Mouse (Mus musculus) forebrain, embryonic 16.5 days (tissue): ENCODE measurements around the gene Phf14. TPM values are rescaled to one million over a fixed set of nuclear protein-coding genes. Genes with fewer than 3 reads are reported as not detected.

Experiments used
- ATAC-seq: fragments of 200-750 bp; cut with Nextera tagmentation; 2 replicates; pipeline ENCODE4 v1.8.0; 2017; ENCODE audit warnings: mild to moderate bottlenecking, moderate library complexity
- H3K27ac ChIP-seq: fragments of 300-500 bp; sonication (generic); 2 replicates; pipeline ENCODE4 v1.5.1; 2014; ENCODE audit warnings: low read length, control low read depth
- H3K27me3 ChIP-seq: fragments of 300-500 bp; sonication (generic); replicated peaks from 2 replicates; pipeline ENCODE4 v1.6.1; 2014; ENCODE audit warnings: low read length; ENCODE audit not compliant: control insufficient read depth, insufficient read depth
- H3K36me3 ChIP-seq: fragments of 300-500 bp; sonication (generic); 2 replicates; pipeline ENCODE4 v1.6.1; 2014; ENCODE audit not compliant: control insufficient read depth, insufficient read depth
- H3K4me1 ChIP-seq: fragments of 300-500 bp; sonication (generic); replicated peaks from 2 replicates; pipeline ENCODE4 v1.6.1; 2014; ENCODE audit warnings: low read length; ENCODE audit not compliant: control insufficient read depth, insufficient read depth
- H3K4me2 ChIP-seq: fragments of 300-500 bp; sonication (generic); 2 replicates; pipeline ENCODE4 v1.6.1; 2014; ENCODE audit warnings: mild to moderate bottlenecking, low read length, control low read depth
- H3K4me3 ChIP-seq: fragments of 300-500 bp; sonication (generic); replicated peaks from 2 replicates; pipeline ENCODE4 v1.5.1; 2014; ENCODE audit warnings: mild to moderate bottlenecking, low read length, control low read depth
- H3K9ac ChIP-seq: fragments of 300-500 bp; sonication (generic); replicated peaks from 2 replicates; pipeline ENCODE4 v1.6.1; 2014; ENCODE audit warnings: low read depth, low read length, control low read depth
- H3K9me3 ChIP-seq: fragments of 300-500 bp; sonication (generic); 2 replicates; pipeline ENCODE4 v1.6.1; 2016; ENCODE audit warnings: low read length; ENCODE audit not compliant: control insufficient read depth
- WGBS: fragments of 180-500 bp; shearing (Covaris S2); extraction: QIAGEN DNeasy Blood & Tissue Kit; methylation state at CpG from one replicate; pipeline ENCODE4 v1.1.7; 2014; 5-methylcytosine and 5-hydroxymethylcytosine counted together
- polyA plus RNA-seq: library from polyadenylated mRNA; unstranded; fragments of >200 nt; fragmentation: Nextera tagmentation; extraction: Ambion mirVana; gene quantifications from 2 replicates; pipeline ENCODE4 v1.2.1, GENCODE M21; 2015

The Phf14 gene
- polyA plus RNA-seq, 1 experiment from 2014 or later = 78.4 TPM

DNA sequence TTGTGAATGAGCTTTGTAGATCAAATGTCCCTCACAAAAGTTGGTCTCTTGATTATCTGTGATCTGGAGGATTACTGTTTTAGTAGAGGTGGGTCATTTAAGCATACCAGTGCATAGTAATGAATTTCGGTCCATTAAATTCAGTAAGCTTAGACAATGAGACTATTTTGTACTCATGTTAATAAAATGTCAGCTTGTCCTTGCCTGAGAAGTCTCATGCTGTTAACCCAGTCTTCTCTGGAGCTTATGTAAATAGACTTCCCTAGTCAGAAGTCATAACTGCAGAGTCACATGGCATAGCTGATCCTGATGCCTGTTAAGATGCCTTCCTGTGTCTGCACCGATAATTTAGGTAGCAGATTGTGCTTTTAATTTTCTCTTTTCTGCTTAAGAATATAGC is 106.4 kb downstream of the Phf14 start:
- H3K27ac ChIP-seq = no peak overlapping the region
- no peaks in the 10 kb centered on the region for H3K36me3 ChIP-seq
- no peak for ATAC-seq
- H3K9me3 ChIP-seq = no peaks in the 10 kb centered on the region
- no peak overlapping the region for H3K4me3 ChIP-seq
- no peaks in the 10 kb centered on the region for H3K4me1 ChIP-seq
- WGBS = 9% methylated on average over 2 of the region's 2 CpGs
- no peaks in the 10 kb centered on the region for H3K27me3 ChIP-seq
- H3K9ac ChIP-seq = no peak overlapping the region
- no peak overlapping the region for H3K4me2 ChIP-seq

DNA sequence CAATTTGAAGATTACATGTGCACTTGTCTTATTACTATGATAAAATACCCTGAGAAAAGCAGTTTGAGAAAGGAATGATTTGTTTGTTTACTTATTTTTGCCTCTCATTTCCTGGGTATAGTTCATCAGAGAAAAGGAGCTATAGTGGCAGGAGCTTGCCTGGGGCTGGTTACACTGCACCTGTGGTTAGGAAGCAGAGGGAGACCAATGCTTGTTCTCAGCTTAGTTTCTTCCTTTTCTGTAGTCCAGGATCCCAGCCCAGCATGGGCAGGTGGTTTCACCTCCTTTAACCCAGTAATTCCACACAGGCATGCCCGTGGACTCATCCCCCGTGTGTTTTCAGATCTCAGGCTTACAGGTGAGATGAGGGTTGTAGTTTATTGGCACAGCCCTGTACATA is 107.1 kb downstream of the Phf14 start:
- Histone ChIP-seq H3K36me3 (no peaks in the 10 kb centered on the region), H3K27ac (no peak overlapping the region), H3K4me1 (no peaks in the 10 kb centered on the region), H3K9me3 (no peaks in the 10 kb centered on the region), H3K4me2 (no peak overlapping the region), H3K27me3 (no peaks in the 10 kb centered on the region), H3K4me3 (no peak overlapping the region), H3K9ac (no peak overlapping the region)
- 88% methylated on average over 2 of the region's 2 CpGs for WGBS
- ATAC-seq = no peak

DNA sequence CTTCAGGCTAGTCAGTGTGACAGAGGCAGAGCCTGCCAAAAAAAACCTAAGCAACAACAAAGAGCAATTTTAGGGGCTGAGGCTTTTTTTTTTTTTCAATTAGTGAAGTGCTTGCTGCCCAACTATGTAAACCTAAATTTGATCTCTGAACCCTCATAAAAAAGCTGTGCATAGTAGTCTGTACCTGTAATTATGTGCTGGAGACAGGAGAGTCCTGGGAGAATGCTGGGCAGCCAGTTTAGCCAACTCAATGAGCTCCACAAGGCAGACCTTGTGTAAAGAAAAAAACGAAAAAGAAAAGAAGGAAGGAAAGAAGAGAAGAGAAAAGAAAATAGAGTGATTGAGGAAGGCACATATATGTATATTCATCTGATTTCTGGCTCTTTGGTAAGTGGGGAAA is 112.1 kb downstream of the Phf14 start:
- H3K27me3 ChIP-seq = no peaks in the 10 kb centered on the region
- ATAC-seq = no peak
- 67% methylated on average over 1 of the region's 1 CpGs for WGBS

DNA sequence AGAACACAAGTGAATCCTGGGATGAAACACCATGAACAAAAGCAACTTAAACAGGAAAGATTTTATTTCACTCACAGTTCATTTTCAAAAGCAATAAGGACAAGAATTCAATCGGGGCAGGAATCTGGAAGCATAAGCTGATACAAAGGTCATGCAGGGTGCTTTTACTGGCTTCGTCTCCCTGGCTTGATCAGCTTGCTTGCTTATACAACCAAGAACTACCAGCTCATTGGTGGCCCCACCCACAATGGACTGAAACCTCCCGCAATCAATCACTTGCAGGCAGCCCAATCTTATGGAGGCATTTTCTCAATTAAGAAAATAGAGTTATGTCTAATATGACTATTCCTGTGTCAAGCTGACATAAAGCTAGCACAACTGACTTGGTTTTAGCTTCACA is 112.5 kb downstream of the Phf14 start:
- H3K9me3 ChIP-seq = no peaks in the 10 kb centered on the region
- H3K4me2 ChIP-seq = no peak overlapping the region
- H3K27ac ChIP-seq = no peak overlapping the region
- no peak overlapping the region for H3K4me3 ChIP-seq
- peaks cover 2% of the 10 kb centered on the region; the same call in 1 of the 2 replicates for H3K36me3 ChIP-seq
- H3K27me3 ChIP-seq = no peaks in the 10 kb centered on the region
- 86% methylated on average over 3 of the region's 3 CpGs for WGBS
- no peak overlapping the region for H3K9ac ChIP-seq
- ATAC-seq = no peak
- no peaks in the 10 kb centered on the region for H3K4me1 ChIP-seq

More for the DNA sequence above, 112.1 kb downstream of the Phf14 start:
- no peak overlapping the region for H3K27ac ChIP-seq
- H3K4me3 ChIP-seq = no peak overlapping the region
- no peak overlapping the region for H3K4me2 ChIP-seq
- no peaks in the 10 kb centered on the region for H3K4me1 ChIP-seq
- H3K9me3 ChIP-seq = no peaks in the 10 kb centered on the region
- H3K9ac ChIP-seq = no peak overlapping the region
- H3K36me3 ChIP-seq = peaks cover 2% of the 10 kb centered on the region; the same call in 1 of the 2 replicates

DNA sequence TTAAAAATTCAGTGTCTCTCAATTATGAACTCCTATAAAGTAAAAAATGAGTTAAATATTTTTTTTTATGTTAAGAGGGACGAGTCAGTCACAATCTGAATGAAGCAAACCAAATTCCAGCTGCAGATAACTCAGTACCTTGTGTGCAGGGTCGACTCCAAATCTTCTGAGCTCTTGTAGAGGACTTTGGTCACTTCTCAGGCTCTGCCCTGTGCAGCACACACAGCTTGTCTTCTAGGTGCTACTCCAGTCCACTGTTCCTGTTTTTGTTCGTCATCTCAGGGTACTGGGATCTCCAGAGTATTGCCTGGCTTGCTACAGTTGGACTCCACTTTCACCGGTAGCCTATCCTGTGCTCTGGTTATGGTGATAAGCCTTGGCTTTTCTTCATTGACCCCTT is 113.1 kb downstream of the Phf14 start:
- Histone ChIP-seq H3K36me3 (peaks cover 2% of the 10 kb centered on the region; the same call in 1 of the 2 replicates), H3K9ac (no peak overlapping the region), H3K4me1 (no peaks in the 10 kb centered on the region), H3K9me3 (no peaks in the 10 kb centered on the region), H3K4me3 (no peak overlapping the region), H3K4me2 (no peak overlapping the region), H3K27me3 (no peaks in the 10 kb centered on the region), H3K27ac (no peak overlapping the region)
- 94% methylated on average over 4 of the region's 4 CpGs for WGBS
- no peak for ATAC-seq

DNA sequence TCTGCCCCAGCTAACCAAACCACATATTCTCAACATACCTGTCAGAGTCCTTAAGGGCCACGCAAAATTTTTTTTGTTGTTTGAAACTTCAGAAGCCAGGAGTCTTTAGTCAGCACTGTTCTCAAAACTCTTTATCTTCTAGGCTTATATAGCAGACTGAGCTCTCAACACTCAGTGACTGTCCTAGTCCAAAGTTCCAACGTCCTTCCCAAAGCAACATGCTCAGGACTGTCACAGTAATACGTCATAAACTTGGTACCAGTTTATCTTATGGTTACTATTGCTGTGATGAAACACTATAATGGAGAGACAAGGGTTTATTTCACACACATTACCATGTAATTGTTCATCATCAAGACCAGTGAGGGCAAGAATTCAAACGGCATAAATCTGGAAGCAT is 113.9 kb downstream of the Phf14 start:
- H3K9me3 ChIP-seq = no peaks in the 10 kb centered on the region
- ATAC-seq = no peak
- no peak overlapping the region for H3K27ac ChIP-seq
- no peaks in the 10 kb centered on the region for H3K27me3 ChIP-seq
- H3K9ac ChIP-seq = no peak overlapping the region
- no peak overlapping the region for H3K4me3 ChIP-seq
- H3K36me3 ChIP-seq = peaks cover 2% of the 10 kb centered on the region; the same call in 1 of the 2 replicates
- H3K4me2 ChIP-seq = no peak overlapping the region
- no peaks in the 10 kb centered on the region for H3K4me1 ChIP-seq
- WGBS = 92% methylated on average over 4 of the region's 4 CpGs

DNA sequence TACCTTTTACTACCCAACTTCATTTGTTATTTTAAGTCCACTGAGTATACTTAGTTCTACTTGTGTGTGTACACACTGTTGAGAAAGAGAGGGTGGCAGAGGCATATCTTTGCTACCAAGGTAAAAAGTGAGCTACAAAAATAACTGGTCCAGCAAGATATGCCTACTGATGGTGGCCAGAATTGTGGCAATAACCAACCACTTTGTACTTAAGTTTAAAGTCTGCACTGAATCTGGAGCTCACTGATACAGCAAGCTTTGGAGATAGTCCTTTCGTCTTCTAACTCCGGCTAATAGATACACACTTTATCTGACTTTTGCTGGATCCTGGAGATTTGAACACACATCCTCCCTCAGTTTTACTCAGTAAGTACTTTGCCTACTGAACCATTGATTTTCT is 115.8 kb downstream of the Phf14 start:
- H3K4me1 ChIP-seq = no peaks in the 10 kb centered on the region
- 94% methylated on average over 2 of the region's 2 CpGs for WGBS
- H3K9me3 ChIP-seq = no peaks in the 10 kb centered on the region
- H3K27me3 ChIP-seq = no peaks in the 10 kb centered on the region
- no peak overlapping the region for H3K9ac ChIP-seq
- no peak for ATAC-seq
- peaks cover 2% of the 10 kb centered on the region; the same call in 1 of the 2 replicates for H3K36me3 ChIP-seq
- H3K27ac ChIP-seq = no peak overlapping the region
- no peak overlapping the region for H3K4me2 ChIP-seq
- no peak overlapping the region for H3K4me3 ChIP-seq

DNA sequence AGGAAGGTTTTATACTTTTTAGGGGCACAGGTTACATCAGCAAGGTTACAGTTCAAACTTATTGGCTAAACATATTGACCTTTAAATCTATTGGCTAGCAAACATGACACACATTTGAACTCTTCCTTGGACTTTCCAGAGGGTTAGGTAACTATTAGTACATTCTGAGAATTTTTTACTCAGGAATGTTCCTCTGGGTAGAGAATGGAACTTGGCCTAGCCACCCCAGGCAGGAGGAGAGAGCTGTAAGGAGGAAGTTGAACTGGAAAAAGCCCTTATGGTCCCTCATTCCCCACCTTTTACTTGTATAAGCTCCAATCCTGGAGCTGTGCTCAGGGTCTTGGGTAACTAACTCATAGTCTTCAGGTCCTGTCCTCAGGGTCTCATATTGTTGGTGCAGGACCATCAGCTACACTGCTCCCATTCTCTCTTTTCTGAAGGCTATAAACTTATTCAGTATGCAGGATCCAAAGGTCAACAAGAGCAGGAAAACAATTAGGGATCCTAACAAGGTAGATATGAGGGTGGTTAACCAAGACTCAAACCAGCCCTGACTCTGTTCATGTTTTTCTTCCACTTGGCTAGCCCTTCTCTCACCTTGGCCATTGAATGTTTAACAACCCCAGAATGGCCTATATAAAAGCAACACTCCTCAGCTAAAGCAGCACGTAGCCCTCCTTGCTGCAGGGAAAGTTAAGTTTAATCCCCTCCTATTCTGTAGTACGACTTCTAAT is 119.4 kb downstream of the Phf14 start:
- no peak overlapping the region for H3K9ac ChIP-seq
- H3K4me2 ChIP-seq = no peak overlapping the region
- no peaks in the 10 kb centered on the region for H3K9me3 ChIP-seq
- 73% methylated on average over 2 of the region's 2 CpGs for WGBS
- no peak for ATAC-seq
- no peaks in the 10 kb centered on the region; the same call in none of the 2 replicates for H3K36me3 ChIP-seq
- no peaks in the 10 kb centered on the region for H3K4me1 ChIP-seq
- no peaks in the 10 kb centered on the region for H3K27me3 ChIP-seq
- no peak overlapping the region for H3K4me3 ChIP-seq
- no peak overlapping the region for H3K27ac ChIP-seq

DNA sequence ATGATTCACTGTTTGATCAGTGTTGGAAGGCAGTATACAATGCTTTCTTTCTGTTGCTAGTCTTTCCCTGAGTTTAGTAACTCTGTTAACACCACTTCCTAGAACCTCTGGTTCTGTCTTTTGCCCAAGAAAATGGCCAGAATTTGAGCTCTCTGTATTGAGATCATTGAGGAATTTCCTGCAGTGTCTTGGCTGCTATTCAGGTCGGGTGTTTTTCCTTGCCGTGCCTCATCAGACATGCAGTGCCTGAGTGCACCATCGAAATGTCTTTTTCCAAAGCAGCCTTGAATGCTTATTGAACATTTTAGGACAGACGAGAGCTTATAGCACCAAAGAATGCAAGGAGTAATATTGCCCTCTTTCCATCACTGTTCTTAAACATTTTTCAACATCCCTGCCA is 127.0 kb downstream of the Phf14 start:
- 43% methylated on average over 4 of the region's 4 CpGs for WGBS
- no peak overlapping the region for H3K4me3 ChIP-seq
- H3K9me3 ChIP-seq = no peaks in the 10 kb centered on the region
- H3K4me2 ChIP-seq = no peak overlapping the region
- H3K4me1 ChIP-seq = no peaks in the 10 kb centered on the region
- H3K27ac ChIP-seq = no peak overlapping the region
- no peak overlapping the region for H3K9ac ChIP-seq
- H3K36me3 ChIP-seq = no peaks in the 10 kb centered on the region; the same call in none of the 2 replicates
- ATAC-seq = no peak
- no peaks in the 10 kb centered on the region for H3K27me3 ChIP-seq
